Mouse (Mus musculus): ENCODE results near the gene Tenm3. TPM values are rescaled to one million over a fixed set of nuclear protein-coding genes. Genes with fewer than 3 reads are reported as not detected.
A peak's percentile ranks its signal among the peaks of the same experiment; 100 is the strongest.

Gene Tenm3
- polyA plus RNA-seq, 1 experiment = 0.28 TPM

- Histone ChIP-seq H3K4me3 (ENCODE audit: insufficient read depth, low read depth, low read length) (no peak overlapping the region), H3K4me1 (ENCODE audit: control insufficient read depth, insufficient read depth, insufficient read length, low read length) (no peaks in the 10 kb centered on the region)
These were observed 606.8 kb downstream of the Tenm3 start for GRCm38 (mm10) chr8:48236968-48237367.

GRCm38 (mm10) chr8:48232927-48233326 lies 610.8 kb downstream of the Tenm3 start:
- Histone ChIP-seq H3K4me1 (ENCODE audit: control insufficient read depth, insufficient read depth, insufficient read length, low read length) (no peaks in the 10 kb centered on the region), H3K27ac (replicated peaks; ENCODE audit: low read depth, low read length) (no peak overlapping the region), H3K4me3 (ENCODE audit: insufficient read depth, low read depth, low read length) (no peak overlapping the region)

More at GRCm38 (mm10) chr8:48236968-48237367, 606.8 kb downstream of the Tenm3 start:
- H3K27ac ChIP-seq (replicated peaks; ENCODE audit: low read depth, low read length) = no peak overlapping the region

GRCm38 (mm10) chr8:48231882-48232281 lies 611.9 kb downstream of the Tenm3 start:
- Histone ChIP-seq H3K4me1 (ENCODE audit: control insufficient read depth, insufficient read depth, insufficient read length, low read length) (no peaks in the 10 kb centered on the region), H3K27ac (replicated peaks; ENCODE audit: low read depth, low read length) (no peak overlapping the region), H3K4me3 (ENCODE audit: insufficient read depth, low read depth, low read length) (no peak overlapping the region)

DNA sequence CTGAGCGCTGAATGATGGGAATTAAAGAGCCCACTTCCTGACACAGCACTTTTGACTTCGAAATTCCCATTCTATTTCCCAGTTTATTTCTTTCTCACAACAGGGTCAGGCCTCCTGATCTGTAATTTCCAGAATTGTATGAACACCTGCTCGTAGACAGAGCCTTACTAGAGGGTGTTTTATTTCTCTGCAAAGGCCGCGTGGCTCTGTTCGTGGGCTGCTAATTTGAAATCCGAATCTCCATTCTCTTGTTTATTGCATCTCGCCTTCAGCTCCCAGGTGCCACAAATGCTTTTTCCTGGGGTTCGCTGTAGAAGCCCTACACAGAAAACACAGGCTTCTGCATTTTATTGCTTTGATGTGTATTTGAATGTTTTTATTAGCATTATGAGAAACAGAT lies 612.4 kb downstream of the Tenm3 start:
- H3K4me3 ChIP-seq (ENCODE audit: insufficient read depth, low read depth, low read length) = no peak overlapping the region
- H3K4me1 ChIP-seq (ENCODE audit: control insufficient read depth, insufficient read depth, insufficient read length, low read length) = no peaks in the 10 kb centered on the region
- H3K27ac ChIP-seq (replicated peaks; ENCODE audit: low read depth, low read length) = no peak overlapping the region

GRCm38 (mm10) chr8:48228676-48229075 lies 615.1 kb downstream of the Tenm3 start:
- Histone ChIP-seq H3K4me1 (ENCODE audit: control insufficient read depth, insufficient read depth, insufficient read length, low read length) (no peaks in the 10 kb centered on the region), H3K27ac (replicated peaks; ENCODE audit: low read depth, low read length) (no peak overlapping the region), H3K4me3 (ENCODE audit: insufficient read depth, low read depth, low read length) (no peak overlapping the region)

DNA sequence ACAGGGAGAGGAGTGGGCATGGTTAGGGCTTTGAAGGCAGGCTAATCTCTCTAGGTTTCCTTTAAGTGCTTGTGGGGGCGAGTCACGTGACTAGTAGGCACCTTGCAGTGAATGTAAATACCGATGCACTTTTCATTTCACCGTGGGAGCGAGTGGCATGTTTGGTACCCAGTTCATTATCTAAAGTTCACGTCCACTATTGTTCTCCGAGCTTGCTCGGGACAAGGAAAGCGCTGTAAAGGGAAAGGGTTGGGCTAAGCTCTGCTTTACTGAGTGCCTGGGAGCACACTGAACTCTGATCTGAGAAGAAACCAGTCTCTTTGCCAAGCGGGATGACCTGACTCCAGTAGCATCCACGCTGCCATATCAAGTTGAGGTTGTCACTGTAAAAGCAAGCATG lies 619.0 kb downstream of the Tenm3 start:
- H3K4me1 ChIP-seq (ENCODE audit: control insufficient read depth, insufficient read depth, insufficient read length, low read length) = no peaks in the 10 kb centered on the region
- H3K4me3 ChIP-seq (ENCODE audit: insufficient read depth, low read depth, low read length) = no peak overlapping the region

DNA sequence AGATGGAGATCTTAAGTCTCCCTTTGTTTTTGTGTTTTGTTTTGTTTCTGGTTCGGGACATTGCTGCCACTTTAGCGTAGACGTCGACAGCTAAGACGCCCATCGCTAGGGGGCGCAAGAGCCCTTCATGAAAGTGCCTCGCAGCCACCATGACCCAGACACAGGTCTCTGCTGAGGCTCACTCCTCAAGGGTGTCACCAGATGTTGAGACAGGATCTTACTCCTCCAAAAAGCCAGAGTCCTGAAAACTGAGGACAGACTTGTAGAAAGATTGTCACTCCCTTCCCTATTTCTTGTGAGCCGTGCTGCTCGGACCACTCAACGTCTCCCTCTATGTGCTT lies 621.4 kb downstream of the Tenm3 start:
- Histone ChIP-seq H3K4me3 (ENCODE audit: insufficient read depth, low read depth, low read length) (peak overlapping the region; percentile 19; the same call in 1 of the 2 replicates), H3K4me1 (ENCODE audit: control insufficient read depth, insufficient read depth, insufficient read length, low read length) (no peaks in the 10 kb centered on the region), H3K27ac (replicated peaks; ENCODE audit: low read depth, low read length) (no peak overlapping the region)

More for the DNA sequence above, 619.0 kb downstream of the Tenm3 start:
- no peak overlapping the region for H3K27ac ChIP-seq (replicated peaks; ENCODE audit: low read depth, low read length)

DNA sequence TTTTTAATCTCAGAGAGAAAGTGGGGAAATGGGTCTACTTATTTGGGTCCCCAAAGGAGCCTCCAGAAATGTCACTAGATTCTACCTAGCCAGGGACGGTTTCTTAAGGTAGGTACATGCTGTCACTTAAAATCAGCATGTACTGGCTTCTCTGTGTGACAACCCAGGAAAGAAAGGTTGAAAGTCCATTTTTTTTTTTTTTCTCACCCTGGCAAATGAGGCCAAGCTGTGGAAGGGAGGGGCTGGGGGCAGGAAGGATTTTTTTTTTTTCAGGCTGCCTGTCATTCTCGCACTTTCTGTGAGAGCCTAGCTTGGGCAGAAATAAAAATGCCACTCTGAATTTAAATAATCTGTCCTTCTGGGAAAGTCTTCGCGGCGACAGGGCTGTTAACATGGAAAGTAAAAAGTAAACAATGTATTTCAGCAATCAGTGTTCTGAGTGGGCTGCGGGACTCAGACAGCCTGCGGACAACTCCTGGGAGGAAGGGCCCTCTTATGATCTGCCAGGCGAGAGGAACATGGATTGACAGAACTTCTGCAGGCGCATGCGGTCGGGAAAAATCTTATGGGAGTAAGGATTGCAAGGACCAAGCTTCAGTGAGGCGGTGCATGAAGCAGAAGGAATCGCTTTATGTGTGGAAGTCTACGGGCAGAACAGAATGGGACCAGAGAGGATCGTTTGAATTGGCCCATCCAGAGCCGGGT lies 621.9 kb downstream of the Tenm3 start:
- H3K27ac ChIP-seq (replicated peaks; ENCODE audit: low read depth, low read length) = no peak overlapping the region
- peak overlapping the region; percentile 19; the same call in 1 of the 2 replicates for H3K4me3 ChIP-seq (ENCODE audit: insufficient read depth, low read depth, low read length)
- H3K4me1 ChIP-seq (ENCODE audit: control insufficient read depth, insufficient read depth, insufficient read length, low read length) = no peaks in the 10 kb centered on the region

- H3K27ac ChIP-seq (replicated peaks; ENCODE audit: low read depth, low read length) = no peak overlapping the region
- H3K4me1 ChIP-seq (ENCODE audit: control insufficient read depth, insufficient read depth, insufficient read length, low read length) = no peaks in the 10 kb centered on the region
- H3K4me3 ChIP-seq (ENCODE audit: insufficient read depth, low read depth, low read length) = no peak overlapping the region
These were observed 622.4 kb downstream of the Tenm3 start for GRCm38 (mm10) chr8:48221304-48221703.

- H3K27ac ChIP-seq (replicated peaks; ENCODE audit: low read depth, low read length) = no peak overlapping the region
These were observed 623.1 kb downstream of the Tenm3 start for GRCm38 (mm10) chr8:48220529-48221181.

DNA sequence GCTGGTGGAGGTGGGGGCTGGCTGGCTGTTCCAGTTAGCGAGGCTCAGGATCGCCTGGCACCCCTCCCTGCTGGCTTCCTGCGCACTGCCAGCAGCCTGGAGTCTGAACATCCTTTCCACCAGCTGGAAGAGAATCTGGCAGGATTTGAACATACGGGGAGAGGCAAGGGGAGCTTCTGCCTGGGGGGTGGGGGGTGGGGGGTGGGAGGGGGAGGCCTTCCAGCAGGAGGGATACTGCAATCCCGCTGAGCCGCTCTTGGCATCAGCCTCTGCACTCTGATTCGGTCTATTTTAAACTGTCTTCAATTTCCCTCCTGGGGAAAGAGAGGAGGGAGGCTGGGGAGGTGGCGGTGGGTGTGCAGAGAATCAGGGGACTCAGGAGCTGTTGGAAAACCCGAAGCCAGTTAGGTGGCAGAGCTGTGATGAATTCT lies 628.7 kb downstream of the Tenm3 start:
- Histone ChIP-seq H3K27ac (replicated peaks; ENCODE audit: low read depth, low read length) (no peak overlapping the region), H3K4me3 (ENCODE audit: insufficient read depth, low read depth, low read length) (no peak overlapping the region), H3K4me1 (ENCODE audit: control insufficient read depth, insufficient read depth, insufficient read length, low read length) (no peaks in the 10 kb centered on the region)

More at GRCm38 (mm10) chr8:48220529-48221181, 623.1 kb downstream of the Tenm3 start:
- Histone ChIP-seq H3K4me3 (ENCODE audit: insufficient read depth, low read depth, low read length) (no peak overlapping the region), H3K4me1 (ENCODE audit: control insufficient read depth, insufficient read depth, insufficient read length, low read length) (no peaks in the 10 kb centered on the region)

- Histone ChIP-seq H3K4me3 (ENCODE audit: insufficient read depth, low read depth, low read length) (no peak overlapping the region), H3K4me1 (ENCODE audit: control insufficient read depth, insufficient read depth, insufficient read length, low read length) (no peaks in the 10 kb centered on the region), H3K27ac (replicated peaks; ENCODE audit: low read depth, low read length) (no peak overlapping the region)
These were observed 629.4 kb downstream of the Tenm3 start for GRCm38 (mm10) chr8:48214386-48214785.

DNA sequence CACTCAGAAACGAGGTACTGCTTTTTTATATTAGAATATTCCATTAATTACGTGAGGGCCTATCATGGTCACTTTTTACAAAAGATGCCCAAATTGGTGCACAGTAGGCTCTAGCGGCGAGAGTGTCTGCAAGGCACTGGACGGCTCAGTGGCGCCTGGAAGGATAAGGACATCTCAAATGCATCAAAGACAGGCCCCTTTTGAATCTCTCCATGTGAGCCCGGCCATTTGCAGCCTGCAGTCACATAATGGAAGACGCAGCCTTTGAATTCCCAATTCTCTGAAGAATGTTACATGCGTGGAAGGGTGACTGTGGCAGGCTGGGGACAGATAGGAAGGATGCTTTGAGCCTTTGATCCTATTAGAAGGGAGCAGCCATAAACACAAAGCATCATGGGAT lies 631.8 kb downstream of the Tenm3 start:
- Histone ChIP-seq H3K4me1 (ENCODE audit: control insufficient read depth, insufficient read depth, insufficient read length, low read length) (no peaks in the 10 kb centered on the region), H3K4me3 (ENCODE audit: insufficient read depth, low read depth, low read length) (no peak overlapping the region)

GRCm38 (mm10) chr8:48207567-48207966 lies 636.2 kb downstream of the Tenm3 start:
- H3K27ac ChIP-seq (replicated peaks; ENCODE audit: low read depth, low read length) = no peak overlapping the region
- H3K4me3 ChIP-seq (ENCODE audit: insufficient read depth, low read depth, low read length) = no peak overlapping the region
- no peaks in the 10 kb centered on the region for H3K4me1 ChIP-seq (ENCODE audit: control insufficient read depth, insufficient read depth, insufficient read length, low read length)

More for the DNA sequence above, 631.8 kb downstream of the Tenm3 start:
- no peak overlapping the region for H3K27ac ChIP-seq (replicated peaks; ENCODE audit: low read depth, low read length)

DNA sequence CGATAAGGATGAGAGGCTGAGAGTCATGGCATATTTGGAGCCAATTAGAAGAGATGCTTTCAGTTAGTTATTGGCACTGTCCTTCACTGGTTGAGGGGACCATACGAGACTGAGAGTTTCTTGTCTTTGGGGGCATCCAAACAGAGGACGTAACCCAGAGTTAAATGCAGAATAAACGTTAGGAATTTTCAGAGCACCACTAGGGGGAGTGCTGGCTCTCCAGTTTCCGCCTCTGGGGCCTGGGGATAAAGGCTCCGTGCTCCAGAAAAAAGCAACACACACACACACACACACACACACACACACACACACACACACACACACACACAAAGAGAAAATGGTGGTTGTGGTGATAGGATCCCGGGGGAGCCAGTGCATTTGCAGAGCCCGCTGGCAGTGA lies 636.8 kb downstream of the Tenm3 start:
- no peaks in the 10 kb centered on the region for H3K4me1 ChIP-seq (ENCODE audit: control insufficient read depth, insufficient read depth, insufficient read length, low read length)
- no peak overlapping the region for H3K4me3 ChIP-seq (ENCODE audit: insufficient read depth, low read depth, low read length)
- no peak overlapping the region for H3K27ac ChIP-seq (replicated peaks; ENCODE audit: low read depth, low read length)

- H3K4me1 ChIP-seq (ENCODE audit: control insufficient read depth, insufficient read depth, insufficient read length, low read length) = no peaks in the 10 kb centered on the region
- no peak overlapping the region for H3K4me3 ChIP-seq (ENCODE audit: insufficient read depth, low read depth, low read length)
- no peak overlapping the region for H3K27ac ChIP-seq (replicated peaks; ENCODE audit: low read depth, low read length)
These were observed 638.9 kb downstream of the Tenm3 start for GRCm38 (mm10) chr8:48204838-48205345.

All from brown adipose tissue, adult 24 weeks (tissue).